Comparison of ENCODE assay signal across 8 mouse cellular contexts in the genomic region with DNA sequence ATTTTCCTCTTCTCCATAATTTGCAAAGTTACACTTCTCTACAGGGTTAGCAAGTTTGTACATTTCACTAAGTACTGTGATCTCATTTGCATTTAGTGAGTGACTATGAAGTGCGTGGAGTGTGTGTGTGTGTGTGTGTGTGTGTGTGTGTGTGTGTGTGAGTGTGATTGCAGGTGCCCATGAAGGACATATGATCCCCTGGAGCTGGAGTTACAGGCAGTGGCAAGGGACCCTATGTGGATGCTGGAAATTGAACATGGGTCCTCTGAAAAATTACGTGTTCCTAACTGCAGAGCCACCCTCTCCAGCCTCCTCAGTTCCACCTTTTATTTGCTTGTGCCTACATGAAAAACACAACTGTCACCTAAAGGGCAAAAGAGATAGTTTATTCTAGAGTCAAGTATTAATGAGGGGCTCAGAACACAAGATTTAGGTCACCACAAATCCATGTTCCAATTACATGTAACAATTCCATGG. TPM values are rescaled to one million over a fixed set of nuclear protein-coding genes. Genes with fewer than 3 reads are reported as not detected.
A peak's percentile ranks its signal among the peaks of the same experiment; 100 is the strongest.
DNase-seq lines count a peak whose midpoint lies in the region; ATAC-seq and TF ChIP-seq lines count a peak whose summit lies in the region.

No protein-coding gene starts in this region.

- ATAC-seq in kidney, embryonic 15.5 days (replicated peaks; ENCODE audit: low FRiP score), result no peak; the same call in none of the 2 replicates
- ATAC-seq in hindbrain, embryonic 13.5 days (ENCODE audit: low FRiP score), result peak; percentile 82; the same call in 1 of the 2 replicates
- peak; percentile 85; the same call in 1 of the 2 replicates for ATAC-seq in midbrain, embryonic 13.5 days

- H3K9ac ChIP-seq in kidney, embryonic 15.5 days, result no peak overlapping the region
- 0 out of 2 replicates have a peak overlapping the region, but pooled peaks have one; percentile 75 for H3K9ac ChIP-seq in hindbrain, embryonic 13.5 days
- H3K9ac ChIP-seq in midbrain, embryonic 13.5 days (replicated peaks), result no peak overlapping the region

- peak overlapping the region; percentile 68 for H3K4me2 ChIP-seq in kidney, embryonic 15.5 days
- peak overlapping the region; percentile 57 for H3K4me2 ChIP-seq in hindbrain, embryonic 13.5 days
- peak overlapping the region; percentile 77 for H3K4me2 ChIP-seq in midbrain, embryonic 13.5 days (replicated peaks)

- peaks cover 9% of the 10 kb centered on the region for H3K4me1 ChIP-seq in kidney, embryonic 15.5 days
- H3K4me1 ChIP-seq in cortical plate, adult 2 months (ENCODE audit: control insufficient read depth, insufficient read depth, low read length), result no peaks in the 10 kb centered on the region
- peaks cover 10% of the 10 kb centered on the region for H3K4me1 ChIP-seq in hindbrain, embryonic 13.5 days (replicated peaks)
- peaks cover 10% of the 10 kb centered on the region for H3K4me1 ChIP-seq in midbrain, embryonic 13.5 days (replicated peaks)

- H3K4me3 ChIP-seq in kidney, embryonic 15.5 days (replicated peaks), result peak overlapping the region; percentile 94
- H3K4me3 ChIP-seq in cortical plate, adult 2 months (ENCODE audit: insufficient read depth, low read length), result peak overlapping the region; percentile 86; the same call in 1 of the 2 replicates
- H3K4me3 ChIP-seq in hindbrain, embryonic 13.5 days, result peak overlapping the region; percentile 64
- H3K4me3 ChIP-seq in midbrain, embryonic 13.5 days (replicated peaks), result peak overlapping the region; percentile 92

- no peak for TF ChIP-seq CTCF in cortical plate, adult 2 months (IDR thresholded peaks at IDR 0.05; ENCODE audit: extremely low read depth, insufficient read depth, low read length)

- H3K27me3 ChIP-seq in kidney, embryonic 15.5 days, result no peaks in the 10 kb centered on the region
- no peaks in the 10 kb centered on the region for H3K27me3 ChIP-seq in hindbrain, embryonic 13.5 days
- peaks cover 6% of the 10 kb centered on the region; the same call in 1 of the 2 replicates for H3K27me3 ChIP-seq in midbrain, embryonic 13.5 days

- H3K9me3 ChIP-seq in kidney, embryonic 15.5 days (replicated peaks), result no peaks in the 10 kb centered on the region
- no peaks in the 10 kb centered on the region for H3K9me3 ChIP-seq in hindbrain, embryonic 13.5 days
- H3K9me3 ChIP-seq in midbrain, embryonic 13.5 days, result no peaks in the 10 kb centered on the region

- TF ChIP-seq POLR2A in cortical plate, adult 2 months (IDR thresholded peaks at IDR 0.05; ENCODE audit: extremely low read depth, insufficient read depth, low read length), result no peak

- DNase-seq in kidney, adult 8-10 months, result no peak
- no peak for DNase-seq in natural killer cell, adult 2 months (ENCODE audit: low spot score in 2 of 2)
- DNase-seq in left cerebral cortex, adult 18-20 months (ENCODE audit: low spot score in 2 of 2), result no peak
- no peak for DNase-seq in ovary, postnatal 14 days (ENCODE audit: low spot score)

- H3K27ac ChIP-seq in kidney, embryonic 15.5 days, result no peak overlapping the region
- no peak overlapping the region for H3K27ac ChIP-seq in cortical plate, adult 2 months (ENCODE audit: insufficient read depth, low read length)
- no peak overlapping the region for H3K27ac ChIP-seq in hindbrain, embryonic 13.5 days
- H3K27ac ChIP-seq in midbrain, embryonic 13.5 days, result no peak overlapping the region

- peaks cover 30% of the 10 kb centered on the region for H3K36me3 ChIP-seq in kidney, embryonic 15.5 days
- peaks cover 24% of the 10 kb centered on the region for H3K36me3 ChIP-seq in hindbrain, embryonic 13.5 days
- peaks cover 27% of the 10 kb centered on the region for H3K36me3 ChIP-seq in midbrain, embryonic 13.5 days

- WGBS in kidney, embryonic 15.5 days, result 35% methylated on average over 2 of the region's 2 CpGs
- 60% methylated on average over 2 of the region's 2 CpGs for WGBS in hindbrain, embryonic 13.5 days
- 47% methylated on average over 2 of the region's 2 CpGs for WGBS in midbrain, embryonic 13.5 days

RNA-seq across cellular contexts. Expression of gene Mrpl19, which starts 0.3 kb away (rescaled TPM):
- polyA plus RNA-seq in kidney, embryonic 15.5 days (2015; fragmentation: Nextera tagmentation; extraction: Ambion mirVana), result 56.1 and 57.8 TPM in 2 replicates
- 14.1 and 16.6 TPM in 2 replicates for polyA plus RNA-seq in cortical plate, adult 2 months (2012; rRNA removed)
- 41.9 and 48.5 TPM in 2 replicates for polyA plus RNA-seq in hindbrain, embryonic 13.5 days (2015; fragmentation: Nextera tagmentation; extraction: Ambion mirVana)
- polyA plus RNA-seq in midbrain, embryonic 13.5 days (2015; fragmentation: Nextera tagmentation; extraction: Ambion mirVana), result 41.9 and 49.5 TPM in 2 replicates
- total RNA-seq in left cerebral cortex, adult 18-20 months (2021), result 10 to 100 TPM; 36.7 to 37.1 TPM

RNA-seq across cellular contexts. Expression of gene Gcfc2, which starts 42.6 kb away (rescaled TPM):
- 11.3 and 13.0 TPM in 2 replicates for polyA plus RNA-seq in kidney, embryonic 15.5 days (2015; fragmentation: Nextera tagmentation; extraction: Ambion mirVana)
- polyA plus RNA-seq in cortical plate, adult 2 months (2012; rRNA removed), result 11.4 and 12.2 TPM in 2 replicates
- polyA plus RNA-seq in hindbrain, embryonic 13.5 days (2015; fragmentation: Nextera tagmentation; extraction: Ambion mirVana), result 6.2 and 7.7 TPM in 2 replicates
- polyA plus RNA-seq in midbrain, embryonic 13.5 days (2015; fragmentation: Nextera tagmentation; extraction: Ambion mirVana), result 8.5 and 9.6 TPM in 2 replicates
- 10 to 100 TPM in 1 of 2 experiments, 1 to 10 TPM in 1; 7.2 to 11.7 TPM for total RNA-seq in left cerebral cortex, adult 18-20 months (2021)
